Mouse (Mus musculus) monocyte, adult 5-6 weeks (primary cell): ENCODE measurements around the gene Megf9. TPM values are rescaled to one million over a fixed set of nuclear protein-coding genes. Genes with fewer than 3 reads are reported as not detected.
A peak's percentile ranks its signal among the peaks of the same experiment; 100 is the strongest.

ENCODE experiments used
- ATAC-seq: fragments of 153-309, 156-312 bp; replicated peaks from 2 replicates; pipeline ENCODE4 v1.8.0; 2017; ENCODE audit warnings: mild to moderate bottlenecking; ENCODE audit not compliant: low TSS enrichment, insufficient number of reproducible peaks, severe bottlenecking, poor library complexity, low FRiP score
- total RNA-seq: library from RNA; stranded (forward); fragments of 200-1000, 200-491, 200-594 nt; gene quantifications from 3 replicates; pipeline ENCODE4 v1.2.3, GENCODE M21; 2017

Gene Megf9
- 24.2 to 33.0 TPM (median 28.5 TPM) in 3 replicates for total RNA-seq

GRCm38 (mm10) chr4:70534891-70535269 lies at the start of gene Megf9:
Gene Megf9 (minus strand): TSS chr4:70534995.
- ATAC-seq, result peak; percentile 98

GRCm38 (mm10) chr4:70579654-70580053 lies 44.9 kb upstream of the Megf9 start:
- ATAC-seq, result peak; percentile 78

- ATAC-seq, result peak; percentile 55; the same call in 1 of the 2 replicates
These were observed 43.5 kb upstream of the Megf9 start for GRCm38 (mm10) chr4:70578301-70578700.

- no peak for ATAC-seq
These were observed 41.3 kb upstream of the Megf9 start for GRCm38 (mm10) chr4:70576096-70576495.

GRCm38 (mm10) chr4:70573926-70574325 lies 39.1 kb upstream of the Megf9 start:
- ATAC-seq, result no peak

- ATAC-seq, result no peak
These were observed 19.1 kb upstream of the Megf9 start for GRCm38 (mm10) chr4:70553888-70554287.

- no peak for ATAC-seq
These were observed 18.5 kb upstream of the Megf9 start for GRCm38 (mm10) chr4:70553230-70553797.

GRCm38 (mm10) chr4:70552120-70552519 lies 17.3 kb upstream of the Megf9 start:
- no peak for ATAC-seq

- ATAC-seq, result no peak
These were observed 12.8 kb upstream of the Megf9 start for GRCm38 (mm10) chr4:70547411-70548148.

- ATAC-seq, result peak; percentile 72
These were observed 11.2 kb upstream of the Megf9 start for GRCm38 (mm10) chr4:70545869-70546542.

- ATAC-seq, result no peak
These were observed 9.6 kb upstream of the Megf9 start for GRCm38 (mm10) chr4:70544390-70544789.

GRCm38 (mm10) chr4:70542387-70542786 lies 7.6 kb upstream of the Megf9 start:
- no peak for ATAC-seq

GRCm38 (mm10) chr4:70540743-70541142 lies 5.9 kb upstream of the Megf9 start:
- no peak for ATAC-seq

- ATAC-seq, result no peak
These were observed 2.1 kb upstream of the Megf9 start for GRCm38 (mm10) chr4:70536661-70537580.

- ATAC-seq, result no peak; the same call in 1 of the 2 replicates
These were observed 1.0 kb upstream of the Megf9 start for GRCm38 (mm10) chr4:70535711-70536311.

- ATAC-seq, result peak; percentile 7; the same call in 1 of the 2 replicates
These were observed 494 bp upstream of the Megf9 start for GRCm38 (mm10) chr4:70535289-70535688.

GRCm38 (mm10) chr4:70534078-70534890 lies 511 bp downstream of the Megf9 start:
- ATAC-seq, result no peak
